Mouse (Mus musculus): ENCODE data around the gene Herc2. TPM values are rescaled to one million over a fixed set of nuclear protein-coding genes. Genes with fewer than 3 reads are reported as not detected.

Gene Herc2
- polyA plus RNA-seq, 1 experiment from 2014 or later, result 15.5 TPM

DNA sequence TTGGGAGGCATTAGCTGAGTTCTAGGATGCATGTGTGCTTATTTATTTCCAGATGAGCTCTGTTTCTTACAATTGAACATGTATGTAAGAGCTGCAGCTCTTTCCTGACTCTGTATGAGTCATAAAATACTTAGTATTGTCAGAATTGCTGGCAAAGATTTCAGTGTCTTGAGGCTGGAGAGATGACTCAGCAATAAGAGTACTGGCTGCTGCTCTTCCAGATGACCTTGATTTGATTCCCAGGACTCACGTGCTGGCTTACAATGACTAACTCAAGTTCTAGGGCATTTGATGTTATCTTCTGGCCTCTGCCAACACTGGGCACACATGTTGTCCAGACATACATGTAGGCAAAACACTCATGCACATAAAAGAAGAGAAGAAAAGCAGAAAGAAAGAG lies 64.2 kb downstream of the Herc2 start:
- Histone ChIP-seq H3K36me3 (ENCODE audit: control insufficient read depth, insufficient read depth, low read length) (no peaks in the 10 kb centered on the region), H3K27ac (ENCODE audit: low read length) (no peak overlapping the region), H3K4me2 (ENCODE audit: low read depth, low read length) (no peak overlapping the region), H3K4me3 (ENCODE audit: low read length) (no peak overlapping the region), H3K9me3 (ENCODE audit: control insufficient read depth, low read length) (no peaks in the 10 kb centered on the region), H3K4me1 (ENCODE audit: control insufficient read depth, insufficient read depth, low read length) (no peaks in the 10 kb centered on the region), H3K9ac (ENCODE audit: low read depth, low read length) (no peak overlapping the region), H3K27me3 (replicated peaks; ENCODE audit: control insufficient read depth, insufficient read depth, low read length) (no peaks in the 10 kb centered on the region)
- 66% methylated on average over 1 of the region's 1 CpGs for WGBS
- peak; percentile 40; the same call in 1 of the 2 replicates for ATAC-seq

DNA sequence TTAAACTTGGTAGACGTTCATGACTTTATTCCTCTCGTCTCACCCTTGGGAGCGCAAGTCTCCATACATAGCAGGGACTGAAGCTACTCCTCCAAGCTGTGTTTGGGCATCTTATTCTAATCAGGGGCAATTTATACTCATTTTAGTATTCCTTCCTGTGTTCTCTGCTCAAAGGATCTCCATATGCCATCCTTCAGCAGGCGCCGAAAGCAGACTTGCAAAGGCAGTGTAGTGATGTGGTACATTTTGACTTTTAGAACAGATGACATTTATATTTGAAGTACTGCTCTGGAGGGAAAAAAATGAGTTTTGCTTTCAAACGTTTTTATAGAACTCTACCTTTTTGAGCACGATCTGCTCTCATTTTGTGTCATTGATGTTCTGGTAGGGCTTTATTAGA lies 71.0 kb downstream of the Herc2 start:
- Histone ChIP-seq H3K27me3 (replicated peaks; ENCODE audit: control insufficient read depth, insufficient read depth, low read length) (no peaks in the 10 kb centered on the region), H3K4me2 (ENCODE audit: low read depth, low read length) (no peak overlapping the region), H3K4me3 (ENCODE audit: low read length) (no peak overlapping the region), H3K27ac (ENCODE audit: low read length) (no peak overlapping the region), H3K4me1 (ENCODE audit: control insufficient read depth, insufficient read depth, low read length) (no peaks in the 10 kb centered on the region), H3K36me3 (ENCODE audit: control insufficient read depth, insufficient read depth, low read length) (no peaks in the 10 kb centered on the region), H3K9ac (ENCODE audit: low read depth, low read length) (no peak overlapping the region), H3K9me3 (ENCODE audit: control insufficient read depth, low read length) (no peaks in the 10 kb centered on the region)
- 86% methylated on average over 7 of the region's 7 CpGs for WGBS
- no peak for ATAC-seq

DNA sequence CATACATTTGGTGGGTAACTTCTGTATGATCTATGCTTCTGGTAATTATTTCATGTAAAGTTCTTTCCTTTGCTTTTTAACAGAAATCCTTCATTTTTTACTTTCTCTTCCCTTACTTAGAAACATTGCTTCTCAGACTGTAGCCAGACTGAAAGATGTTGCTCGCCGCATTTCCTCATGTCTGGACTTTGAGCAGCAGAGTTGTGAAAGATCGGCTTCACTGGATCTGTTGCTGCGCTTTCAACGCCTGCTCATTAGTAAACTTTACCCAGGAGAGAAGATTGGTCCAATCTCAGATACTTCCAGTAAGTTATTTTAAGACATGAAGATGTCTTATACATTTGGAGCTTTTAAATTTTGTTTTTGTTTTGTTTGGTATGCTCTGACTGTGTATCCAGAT lies 71.4 kb downstream of the Herc2 start:
- WGBS, result 83% methylated on average over 5 of the region's 5 CpGs
- no peaks in the 10 kb centered on the region for H3K9me3 ChIP-seq (ENCODE audit: control insufficient read depth, low read length)
- no peaks in the 10 kb centered on the region for H3K4me1 ChIP-seq (ENCODE audit: control insufficient read depth, insufficient read depth, low read length)
- H3K36me3 ChIP-seq (ENCODE audit: control insufficient read depth, insufficient read depth, low read length), result no peaks in the 10 kb centered on the region
- H3K4me3 ChIP-seq (ENCODE audit: low read length), result no peak overlapping the region
- no peaks in the 10 kb centered on the region for H3K27me3 ChIP-seq (replicated peaks; ENCODE audit: control insufficient read depth, insufficient read depth, low read length)
- H3K4me2 ChIP-seq (ENCODE audit: low read depth, low read length), result no peak overlapping the region
- ATAC-seq, result no peak
- no peak overlapping the region for H3K9ac ChIP-seq (ENCODE audit: low read depth, low read length)
- no peak overlapping the region for H3K27ac ChIP-seq (ENCODE audit: low read length)

DNA sequence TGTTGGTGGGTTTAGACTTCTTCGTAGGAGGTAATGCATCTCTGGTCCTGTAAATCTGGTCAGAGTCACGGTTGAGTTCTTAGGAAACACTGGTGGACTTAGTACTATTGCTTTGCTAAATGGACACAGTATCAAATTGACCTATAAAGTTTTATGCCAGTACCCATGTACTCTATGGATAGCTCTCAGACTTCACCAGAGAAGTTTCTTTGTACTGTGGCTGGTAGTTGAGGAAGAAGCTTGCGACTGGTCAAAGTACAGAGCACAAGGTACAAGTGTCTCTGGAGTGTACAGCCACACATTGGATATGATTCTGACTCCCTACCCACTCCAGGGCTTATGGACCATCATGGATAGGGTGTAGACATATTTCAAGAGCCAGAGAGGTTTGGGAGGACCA lies 78.1 kb downstream of the Herc2 start:
- WGBS, result 94% methylated on average over 3 of the region's 3 CpGs
- no peak overlapping the region; the same call in 1 of the 2 replicates for H3K27ac ChIP-seq (ENCODE audit: low read length)
- no peaks in the 10 kb centered on the region for H3K4me1 ChIP-seq (ENCODE audit: control insufficient read depth, insufficient read depth, low read length)
- H3K4me3 ChIP-seq (ENCODE audit: low read length), result no peak overlapping the region
- ATAC-seq, result peak; percentile 42; the same call in 1 of the 2 replicates
- H3K36me3 ChIP-seq (ENCODE audit: control insufficient read depth, insufficient read depth, low read length), result 0 out of 2 replicates have a peak, but pooled peaks cover 3% of the 10 kb centered on the region
- no peaks in the 10 kb centered on the region for H3K9me3 ChIP-seq (ENCODE audit: control insufficient read depth, low read length)
- H3K27me3 ChIP-seq (replicated peaks; ENCODE audit: control insufficient read depth, insufficient read depth, low read length), result no peaks in the 10 kb centered on the region
- H3K4me2 ChIP-seq (ENCODE audit: low read depth, low read length), result no peak overlapping the region
- H3K9ac ChIP-seq (ENCODE audit: low read depth, low read length), result no peak overlapping the region

DNA sequence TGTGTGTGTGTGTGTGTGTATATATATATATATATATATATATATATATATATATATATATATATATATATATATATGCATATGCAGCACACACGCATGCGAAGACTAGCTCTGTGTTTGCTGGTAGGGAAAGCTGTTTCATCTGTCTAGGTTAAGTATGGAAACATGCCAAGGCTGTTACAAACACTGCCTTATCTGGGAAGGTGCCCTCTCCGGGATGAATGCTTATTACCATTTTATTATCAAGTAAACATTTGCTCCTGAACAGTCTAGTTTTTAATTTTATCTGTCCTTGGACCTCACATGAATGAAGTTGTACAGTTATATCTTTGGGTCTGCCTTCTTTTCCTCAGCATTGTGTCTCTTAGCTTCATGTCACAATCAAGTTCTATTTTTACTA lies 79.6 kb downstream of the Herc2 start:
- H3K4me3 ChIP-seq (ENCODE audit: low read length), result no peak overlapping the region
- no peaks in the 10 kb centered on the region for H3K4me1 ChIP-seq (ENCODE audit: control insufficient read depth, insufficient read depth, low read length)
- no peak overlapping the region for H3K27ac ChIP-seq (ENCODE audit: low read length)
- H3K36me3 ChIP-seq (ENCODE audit: control insufficient read depth, insufficient read depth, low read length), result 0 out of 2 replicates have a peak, but pooled peaks cover 9% of the 10 kb centered on the region
- no peak overlapping the region for H3K9ac ChIP-seq (ENCODE audit: low read depth, low read length)
- no peaks in the 10 kb centered on the region for H3K27me3 ChIP-seq (replicated peaks; ENCODE audit: control insufficient read depth, insufficient read depth, low read length)
- WGBS, result 87% methylated on average over 3 of the region's 3 CpGs
- ATAC-seq, result no peak
- no peak overlapping the region for H3K4me2 ChIP-seq (ENCODE audit: low read depth, low read length)
- H3K9me3 ChIP-seq (ENCODE audit: control insufficient read depth, low read length), result no peaks in the 10 kb centered on the region

DNA sequence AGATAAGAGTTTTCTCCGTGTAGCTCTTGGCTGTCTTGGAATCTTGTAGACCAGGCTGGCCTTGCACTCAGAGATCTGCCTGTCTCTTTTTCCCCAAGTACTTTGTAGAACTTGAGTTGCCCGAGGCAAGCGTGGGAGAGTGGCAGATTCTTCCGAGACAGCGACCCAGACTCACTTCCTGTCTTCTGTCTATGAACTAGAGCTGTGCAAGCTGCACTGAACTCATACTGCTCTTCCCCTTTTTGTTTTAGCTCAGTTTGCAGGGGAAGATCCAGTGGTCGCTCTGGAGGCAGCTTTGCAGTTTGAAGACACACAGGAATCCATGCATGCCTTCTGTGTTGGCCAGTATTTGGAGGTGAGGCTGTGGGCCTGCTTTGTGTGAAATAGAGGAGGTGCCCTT lies 81.6 kb downstream of the Herc2 start:
- H3K27ac ChIP-seq (ENCODE audit: low read length), result no peak overlapping the region
- H3K4me1 ChIP-seq (ENCODE audit: control insufficient read depth, insufficient read depth, low read length), result no peaks in the 10 kb centered on the region
- no peak overlapping the region for H3K4me3 ChIP-seq (ENCODE audit: low read length)
- no peak overlapping the region for H3K9ac ChIP-seq (ENCODE audit: low read depth, low read length)
- no peak overlapping the region for H3K4me2 ChIP-seq (ENCODE audit: low read depth, low read length)
- H3K27me3 ChIP-seq (replicated peaks; ENCODE audit: control insufficient read depth, insufficient read depth, low read length), result no peaks in the 10 kb centered on the region
- no peaks in the 10 kb centered on the region for H3K9me3 ChIP-seq (ENCODE audit: control insufficient read depth, low read length)
- WGBS, result 78% methylated on average over 6 of the region's 6 CpGs
- 0 out of 2 replicates have a peak, but pooled peaks cover 9% of the 10 kb centered on the region for H3K36me3 ChIP-seq (ENCODE audit: control insufficient read depth, insufficient read depth, low read length)
- no peak for ATAC-seq

DNA sequence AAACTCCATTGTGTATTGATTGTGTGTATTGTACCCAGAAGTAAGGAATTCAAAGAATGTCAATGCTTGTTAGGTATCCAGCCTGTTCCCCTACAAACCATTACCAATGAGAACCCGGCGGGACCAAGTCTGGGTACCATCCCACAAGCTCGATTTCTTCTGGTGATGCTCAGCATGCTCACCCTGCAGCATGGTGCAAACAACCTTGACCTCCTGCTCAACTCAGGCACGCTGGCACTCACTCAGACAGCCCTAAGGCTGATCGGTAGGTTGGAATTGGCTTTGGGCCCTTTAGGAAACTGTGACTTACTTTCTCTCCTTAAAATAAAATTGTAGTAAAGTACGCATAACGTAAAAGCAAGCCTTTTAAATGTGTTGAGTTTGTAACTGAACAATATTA lies 88.7 kb downstream of the Herc2 start:
- Histone ChIP-seq H3K27me3 (replicated peaks; ENCODE audit: control insufficient read depth, insufficient read depth, low read length) (no peaks in the 10 kb centered on the region), H3K9ac (ENCODE audit: low read depth, low read length) (no peak overlapping the region), H3K4me3 (ENCODE audit: low read length) (no peak overlapping the region), H3K27ac (ENCODE audit: low read length) (no peak overlapping the region), H3K9me3 (ENCODE audit: control insufficient read depth, low read length) (no peaks in the 10 kb centered on the region), H3K4me1 (ENCODE audit: control insufficient read depth, insufficient read depth, low read length) (no peaks in the 10 kb centered on the region), H3K4me2 (ENCODE audit: low read depth, low read length) (no peak overlapping the region), H3K36me3 (ENCODE audit: control insufficient read depth, insufficient read depth, low read length) (0 out of 2 replicates have a peak, but pooled peaks cover 4% of the 10 kb centered on the region)
- ATAC-seq, result no peak
- 89% methylated on average over 7 of the region's 7 CpGs for WGBS

DNA sequence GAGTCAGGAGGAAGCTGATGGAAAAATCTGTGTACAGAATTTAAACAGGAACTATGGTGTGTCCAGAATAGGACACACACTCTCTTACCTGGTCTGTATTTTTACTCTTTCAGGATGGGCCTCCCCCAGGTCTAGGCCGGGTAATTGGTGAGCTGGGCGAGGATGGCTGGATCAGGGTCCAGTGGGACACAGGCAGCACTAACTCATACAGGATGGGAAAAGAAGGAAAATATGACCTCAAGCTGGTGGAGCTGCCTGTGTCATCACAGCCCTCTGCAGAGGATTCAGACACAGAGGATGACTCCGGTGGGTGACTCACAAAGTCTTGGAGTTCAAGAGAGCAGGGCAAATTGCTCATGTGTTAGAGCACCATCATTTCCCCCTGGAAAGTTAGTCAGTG lies 96.4 kb downstream of the Herc2 start:
- H3K9me3 ChIP-seq (ENCODE audit: control insufficient read depth, low read length), result no peaks in the 10 kb centered on the region
- H3K36me3 ChIP-seq (ENCODE audit: control insufficient read depth, insufficient read depth, low read length), result no peaks in the 10 kb centered on the region
- H3K27me3 ChIP-seq (replicated peaks; ENCODE audit: control insufficient read depth, insufficient read depth, low read length), result no peaks in the 10 kb centered on the region
- 94% methylated on average over 3 of the region's 3 CpGs for WGBS
- H3K4me2 ChIP-seq (ENCODE audit: low read depth, low read length), result no peak overlapping the region
- H3K4me1 ChIP-seq (ENCODE audit: control insufficient read depth, insufficient read depth, low read length), result no peaks in the 10 kb centered on the region
- no peak overlapping the region for H3K4me3 ChIP-seq (ENCODE audit: low read length)
- no peak overlapping the region for H3K27ac ChIP-seq (ENCODE audit: low read length)
- H3K9ac ChIP-seq (ENCODE audit: low read depth, low read length), result no peak overlapping the region
- ATAC-seq, result no peak

DNA sequence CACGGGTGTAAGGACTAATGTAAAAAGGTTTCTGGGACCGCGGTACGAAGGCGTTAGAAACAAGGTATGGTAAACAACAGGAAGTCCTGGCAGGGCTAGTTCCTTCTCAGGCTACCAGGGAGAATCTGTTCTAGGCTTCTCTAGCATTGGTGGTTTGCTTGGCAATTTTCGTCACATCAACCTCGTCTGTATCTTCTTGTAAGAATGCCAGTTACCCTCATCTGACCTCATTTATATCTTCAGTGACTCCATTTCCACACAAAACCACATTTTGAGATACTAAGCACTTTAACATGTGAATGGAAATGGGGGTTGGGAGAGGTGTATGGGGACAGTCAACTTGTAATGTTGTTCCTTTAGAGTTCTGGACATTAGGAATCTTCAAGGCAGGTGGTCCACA lies 98.9 kb downstream of the Herc2 start:
- H3K4me2 ChIP-seq (ENCODE audit: low read depth, low read length), result no peak overlapping the region
- no peak overlapping the region for H3K4me3 ChIP-seq (ENCODE audit: low read length)
- no peak for ATAC-seq
- H3K4me1 ChIP-seq (ENCODE audit: control insufficient read depth, insufficient read depth, low read length), result no peaks in the 10 kb centered on the region
- H3K9ac ChIP-seq (ENCODE audit: low read depth, low read length), result no peak overlapping the region
- H3K9me3 ChIP-seq (ENCODE audit: control insufficient read depth, low read length), result no peaks in the 10 kb centered on the region
- no peaks in the 10 kb centered on the region; the same call in 1 of the 2 replicates for H3K36me3 ChIP-seq (ENCODE audit: control insufficient read depth, insufficient read depth, low read length)
- 89% methylated on average over 7 of the region's 7 CpGs for WGBS
- no peaks in the 10 kb centered on the region for H3K27me3 ChIP-seq (replicated peaks; ENCODE audit: control insufficient read depth, insufficient read depth, low read length)
- H3K27ac ChIP-seq (ENCODE audit: low read length), result no peak overlapping the region

Measured in intestine, embryonic 16.5 days (tissue).